Mouse (Mus musculus) right cerebral cortex, adult 2 months (tissue): ENCODE measurements around the gene D16Ertd472e.

Experiments used
- DNase-seq, 2 experiments: peaks; one replicate each; pipeline ENCODE4 v3.0.0; 2021 to 2022; ENCODE audit warnings: low spot score in 2 of 2

The D16Ertd472e gene

GRCm38 (mm10) chr16:78576478-78577084 is at the start of gene D16Ertd472e:
D16Ertd472e (minus strand) TSS chr16:78576708.
- DNase-seq, result peak; percentile 63 to 76

GRCm38 (mm10) chr16:78622755-78623154 is 46.2 kb upstream of the D16Ertd472e start:
- no peak for DNase-seq

GRCm38 (mm10) chr16:78619386-78619785 is 42.9 kb upstream of the D16Ertd472e start:
- DNase-seq, result no peak

GRCm38 (mm10) chr16:78617757-78618532 is 41.4 kb upstream of the D16Ertd472e start:
- DNase-seq, result no peak

GRCm38 (mm10) chr16:78606202-78606601 is 29.7 kb upstream of the D16Ertd472e start:
- no peak for DNase-seq

GRCm38 (mm10) chr16:78598919-78599318 is 22.4 kb upstream of the D16Ertd472e start:
- no peak for DNase-seq

- DNase-seq, result no peak
These were observed 19.9 kb upstream of the D16Ertd472e start for GRCm38 (mm10) chr16:78596381-78596780.

- no peak for DNase-seq
These were observed 19.3 kb upstream of the D16Ertd472e start for GRCm38 (mm10) chr16:78595821-78596220.

GRCm38 (mm10) chr16:78594154-78594553 is 17.6 kb upstream of the D16Ertd472e start:
- no peak for DNase-seq

GRCm38 (mm10) chr16:78591130-78591529 is 14.6 kb upstream of the D16Ertd472e start:
- no peak for DNase-seq

- DNase-seq, result no peak
These were observed 12.3 kb upstream of the D16Ertd472e start for GRCm38 (mm10) chr16:78588821-78589220.

- no peak for DNase-seq
These were observed 10.1 kb upstream of the D16Ertd472e start for GRCm38 (mm10) chr16:78586621-78587020.

GRCm38 (mm10) chr16:78585664-78586397 is 9.3 kb upstream of the D16Ertd472e start:
- DNase-seq, result no peak

GRCm38 (mm10) chr16:78585163-78585562 is 8.7 kb upstream of the D16Ertd472e start:
- no peak for DNase-seq

GRCm38 (mm10) chr16:78583968-78584367 is 7.5 kb upstream of the D16Ertd472e start:
- no peak for DNase-seq

GRCm38 (mm10) chr16:78580387-78580786 is 3.9 kb upstream of the D16Ertd472e start:
- DNase-seq, result no peak

GRCm38 (mm10) chr16:78579386-78579785 is 2.9 kb upstream of the D16Ertd472e start:
- DNase-seq, result no peak

GRCm38 (mm10) chr16:78577085-78577671 is 670 bp upstream of the D16Ertd472e start:
- DNase-seq, result no peak

- peak; percentile 12 to 57 for DNase-seq
These were observed 543 bp downstream of the D16Ertd472e start for GRCm38 (mm10) chr16:78575852-78576477.

- DNase-seq, result no peak
These were observed 1.2 kb downstream of the D16Ertd472e start for GRCm38 (mm10) chr16:78575190-78575851.

GRCm38 (mm10) chr16:78574241-78574640 is 2.3 kb downstream of the D16Ertd472e start:
- no peak for DNase-seq
